Mouse (Mus musculus) megakaryocyte, adult 5-6 weeks (primary cell): ENCODE data around the gene Bik. TPM values are rescaled to one million over a fixed set of nuclear protein-coding genes. Genes with fewer than 3 reads are reported as not detected.

Source experiments
- ATAC-seq: 2 replicates; pipeline ENCODE4 v1.8.0; 2016; ENCODE audit warnings: mild to moderate bottlenecking, inconsistent platforms; ENCODE audit not compliant: poor library complexity, severe bottlenecking
- total RNA-seq, 2 experiments: library from RNA; stranded (forward) in 1 of 2; stranded (reverse) in 1 of 2; fragments of 153-499, 151-499 nt in 1 of 2; fragments of 221-1000, 200-1000 nt in 1 of 2; gene quantifications; 2 replicates each; pipeline versions ENCODE4 v1.2.3 to v1.2.4; 2015 to 2017

Bik gene
- total RNA-seq, 2 experiments from 2014 or later, result 0.40 TPM; not detected in 1

- no peak for ATAC-seq
Observed at GRCm38 (mm10) chr15:83576651-83577050, 50.0 kb downstream of the Bik start.

GRCm38 (mm10) chr15:83582931-83583330 is 56.3 kb downstream of the Bik start:
- ATAC-seq, result no peak

- ATAC-seq, result peak; percentile 77
Observed at GRCm38 (mm10) chr15:83583419-83584156, 56.9 kb downstream of the Bik start.

- ATAC-seq, result no peak
Observed at GRCm38 (mm10) chr15:83584741-83585220, 58.1 kb downstream of the Bik start.

GRCm38 (mm10) chr15:83590841-83591240 is 64.2 kb downstream of the Bik start:
- no peak for ATAC-seq

GRCm38 (mm10) chr15:83591758-83592157 is 65.1 kb downstream of the Bik start:
- ATAC-seq, result no peak

- no peak for ATAC-seq
Observed at GRCm38 (mm10) chr15:83592260-83593188, 65.9 kb downstream of the Bik start.

GRCm38 (mm10) chr15:83593189-83593585 is 66.5 kb downstream of the Bik start:
- ATAC-seq, result no peak

- no peak for ATAC-seq
Observed at GRCm38 (mm10) chr15:83593702-83594512, 67.2 kb downstream of the Bik start.

Other genes with a start within 250 kb of the Bik start
- 15.6 and 26.2 TPM in 2 replicates for gene Arfgap3, start 176.6 kb upstream of the Bik start, total RNA-seq (2015)
- 20.9 and 21.6 TPM in 2 replicates for gene Arfgap3, start 176.6 kb upstream of the Bik start, total RNA-seq (2017)
- 71.9 and 75.0 TPM in 2 replicates for gene Pacsin2, start 62.3 kb upstream of the Bik start, total RNA-seq (2015)
- gene Pacsin2, start 62.3 kb upstream of the Bik start, total RNA-seq (2017), result 112 and 115 TPM in 2 replicates
- 3.6 and 3.8 TPM in 2 replicates for gene Ttll1, start 16.0 kb upstream of the Bik start, total RNA-seq (2015)
- 3.2 and 4.4 TPM in 2 replicates for gene Ttll1, start 16.0 kb upstream of the Bik start, total RNA-seq (2017)
- gene Tspo, start 36.7 kb downstream of the Bik start, total RNA-seq (2015), result 184 and 209 TPM in 2 replicates
- gene Tspo, start 36.7 kb downstream of the Bik start, total RNA-seq (2017), result 112 and 119 TPM in 2 replicates
- 4.3 and 5.2 TPM in 2 replicates for gene Mcat, start 36.9 kb downstream of the Bik start, total RNA-seq (2015)
- gene Mcat, start 36.9 kb downstream of the Bik start, total RNA-seq (2017), result 7.0 and 8.0 TPM in 2 replicates
- gene Ttll12, start 68.3 kb downstream of the Bik start, total RNA-seq (2015), result 5.9 and 6.1 TPM in 2 replicates
- gene Ttll12, start 68.3 kb downstream of the Bik start, total RNA-seq (2017), result 3.0 and 6.5 TPM in 2 replicates
- not detected in 2 replicates for gene Scube1, start 198.2 kb downstream of the Bik start, total RNA-seq (2015)
- not detected in 2 replicates for gene Scube1, start 198.2 kb downstream of the Bik start, total RNA-seq (2017)